Mouse (Mus musculus) neural tube, embryonic 12.5 days (tissue): ENCODE data around the gene Eva1c. TPM values are rescaled to one million over a fixed set of nuclear protein-coding genes. Genes with fewer than 3 reads are reported as not detected.

Source experiments
- ATAC-seq: fragments of 200-750 bp; cut with Nextera tagmentation; 2 replicates; pipeline ENCODE4 v1.8.0; 2017; ENCODE audit warnings: low read depth, mild to moderate bottlenecking, moderate TSS enrichment, moderate library complexity; ENCODE audit not compliant: low FRiP score
- H3K27ac ChIP-seq: fragments of 300-500 bp; sonication (generic); 2 replicates; pipeline ENCODE4 v1.5.1; 2016
- H3K27me3 ChIP-seq: fragments of 300-500 bp; sonication (generic); replicated peaks from 2 replicates; pipeline ENCODE4 v1.6.1; 2016; ENCODE audit warnings: mild to moderate bottlenecking
- H3K36me3 ChIP-seq: fragments of 300-500 bp; sonication (generic); 2 replicates; pipeline ENCODE4 v1.6.1; 2016; ENCODE audit warnings: mild to moderate bottlenecking
- H3K4me1 ChIP-seq: fragments of 300-500 bp; sonication (generic); 2 replicates; pipeline ENCODE4 v1.6.1; 2016
- H3K4me2 ChIP-seq: fragments of 300-500 bp; sonication (generic); replicated peaks from 2 replicates; pipeline ENCODE4 v1.6.1; 2016; ENCODE audit warnings: mild to moderate bottlenecking
- H3K4me3 ChIP-seq: fragments of 300-500 bp; sonication (generic); 2 replicates; pipeline ENCODE4 v1.5.1; 2016
- H3K9ac ChIP-seq: fragments of 300-500 bp; sonication (generic); 2 replicates; pipeline ENCODE4 v1.6.1; 2016; ENCODE audit warnings: mild to moderate bottlenecking
- H3K9me3 ChIP-seq: fragments of 300-500 bp; sonication (generic); 2 replicates; pipeline ENCODE4 v1.6.1; 2016; ENCODE audit warnings: mild to moderate bottlenecking
- WGBS: fragments of 180-500 bp; shearing (Covaris S2); methylation state at CpG from one replicate; pipeline ENCODE4 v1.1.7; 2016; 5-methylcytosine and 5-hydroxymethylcytosine counted together
- polyA plus RNA-seq: library from polyadenylated mRNA; unstranded; fragments of >200 nt; fragmentation: Nextera tagmentation; extraction: Ambion mirVana; gene quantifications from 2 replicates; pipeline ENCODE4 v1.2.1, GENCODE M21; 2016

Eva1c gene
- polyA plus RNA-seq, 1 experiment from 2014 or later, result 2.4 TPM

GRCm38 (mm10) chr16:90851621-90852334 is 25.3 kb downstream of the Eva1c start:
- Histone ChIP-seq H3K27me3 (peaks cover 2% of the 10 kb centered on the region; the same call in 1 of the 2 replicates), H3K36me3 (no peaks in the 10 kb centered on the region), H3K4me1 (no peaks in the 10 kb centered on the region), H3K9ac (no peak overlapping the region), H3K9me3 (no peaks in the 10 kb centered on the region), H3K4me3 (no peak overlapping the region), H3K4me2 (no peak overlapping the region), H3K27ac (no peak overlapping the region)
- ATAC-seq, result no peak
- WGBS, result 68% methylated on average over 11 of the region's 11 CpGs

- H3K4me3 ChIP-seq, result no peak overlapping the region
- H3K27me3 ChIP-seq, result no peaks in the 10 kb centered on the region
- H3K9me3 ChIP-seq, result no peaks in the 10 kb centered on the region
- no peaks in the 10 kb centered on the region for H3K36me3 ChIP-seq
- no peak overlapping the region for H3K9ac ChIP-seq
- WGBS, result 88% methylated on average over 6 of the region's 6 CpGs
- no peaks in the 10 kb centered on the region for H3K4me1 ChIP-seq
- H3K4me2 ChIP-seq, result no peak overlapping the region
- no peak for ATAC-seq
- H3K27ac ChIP-seq, result no peak overlapping the region
These were observed 30.2 kb downstream of the Eva1c start for GRCm38 (mm10) chr16:90856552-90857200.

- Histone ChIP-seq H3K9ac (no peak overlapping the region), H3K27ac (no peak overlapping the region), H3K4me1 (no peaks in the 10 kb centered on the region), H3K27me3 (no peaks in the 10 kb centered on the region), H3K9me3 (no peaks in the 10 kb centered on the region), H3K4me3 (no peak overlapping the region), H3K36me3 (no peaks in the 10 kb centered on the region), H3K4me2 (no peak overlapping the region)
- 89% methylated on average over 4 of the region's 4 CpGs for WGBS
- no peak for ATAC-seq
These were observed 31.7 kb downstream of the Eva1c start for GRCm38 (mm10) chr16:90858206-90858605.

- Histone ChIP-seq H3K4me1 (no peaks in the 10 kb centered on the region), H3K36me3 (no peaks in the 10 kb centered on the region), H3K4me2 (no peak overlapping the region), H3K27me3 (no peaks in the 10 kb centered on the region), H3K4me3 (no peak overlapping the region), H3K9ac (no peak overlapping the region), H3K9me3 (no peaks in the 10 kb centered on the region), H3K27ac (no peak overlapping the region)
- ATAC-seq, result no peak
- WGBS, result 79% methylated on average over 3 of the region's 3 CpGs
These were observed 36.5 kb downstream of the Eva1c start for GRCm38 (mm10) chr16:90863036-90863435.

- no peak overlapping the region for H3K9ac ChIP-seq
- no peaks in the 10 kb centered on the region for H3K36me3 ChIP-seq
- no peaks in the 10 kb centered on the region for H3K4me1 ChIP-seq
- no peak overlapping the region for H3K4me3 ChIP-seq
- no peak overlapping the region for H3K27ac ChIP-seq
- H3K4me2 ChIP-seq, result no peak overlapping the region
- no peaks in the 10 kb centered on the region for H3K9me3 ChIP-seq
- WGBS, result 86% methylated on average over 10 of the region's 10 CpGs
- H3K27me3 ChIP-seq, result no peaks in the 10 kb centered on the region
- no peak for ATAC-seq
These were observed 37.0 kb downstream of the Eva1c start for GRCm38 (mm10) chr16:90863468-90864046.

- ATAC-seq, result no peak
- H3K36me3 ChIP-seq, result no peaks in the 10 kb centered on the region
- no peak overlapping the region for H3K4me2 ChIP-seq
- H3K27ac ChIP-seq, result no peak overlapping the region
- no peaks in the 10 kb centered on the region for H3K27me3 ChIP-seq
- H3K4me1 ChIP-seq, result no peaks in the 10 kb centered on the region
- H3K9ac ChIP-seq, result no peak overlapping the region
- 80% methylated on average over 7 of the region's 7 CpGs for WGBS
- H3K9me3 ChIP-seq, result no peaks in the 10 kb centered on the region
- H3K4me3 ChIP-seq, result no peak overlapping the region
These were observed 38.2 kb downstream of the Eva1c start for GRCm38 (mm10) chr16:90864693-90865092.

GRCm38 (mm10) chr16:90865652-90866051 is 39.1 kb downstream of the Eva1c start:
- Histone ChIP-seq H3K4me3 (no peak overlapping the region), H3K27me3 (no peaks in the 10 kb centered on the region), H3K4me1 (no peaks in the 10 kb centered on the region), H3K27ac (no peak overlapping the region), H3K4me2 (no peak overlapping the region), H3K36me3 (no peaks in the 10 kb centered on the region), H3K9me3 (no peaks in the 10 kb centered on the region), H3K9ac (no peak overlapping the region)
- 63% methylated on average over 9 of the region's 9 CpGs for WGBS
- ATAC-seq, result no peak

- ATAC-seq, result 0 out of 2 replicates have a peak, but pooled peaks have one; percentile 25
- 28% methylated on average over 7 of the region's 7 CpGs for WGBS
- H3K27ac ChIP-seq, result no peak overlapping the region
- no peaks in the 10 kb centered on the region for H3K27me3 ChIP-seq
- no peak overlapping the region for H3K9ac ChIP-seq
- H3K9me3 ChIP-seq, result no peaks in the 10 kb centered on the region
- no peak overlapping the region for H3K4me2 ChIP-seq
- no peaks in the 10 kb centered on the region for H3K4me1 ChIP-seq
- H3K36me3 ChIP-seq, result no peaks in the 10 kb centered on the region
- H3K4me3 ChIP-seq, result no peak overlapping the region
These were observed 41.6 kb downstream of the Eva1c start for GRCm38 (mm10) chr16:90868129-90868528.

GRCm38 (mm10) chr16:90869361-90869760 is 42.8 kb downstream of the Eva1c start:
- Histone ChIP-seq H3K4me1 (no peaks in the 10 kb centered on the region), H3K4me3 (no peak overlapping the region), H3K27ac (no peak overlapping the region), H3K36me3 (no peaks in the 10 kb centered on the region), H3K27me3 (no peaks in the 10 kb centered on the region), H3K9ac (no peak overlapping the region), H3K4me2 (no peak overlapping the region), H3K9me3 (no peaks in the 10 kb centered on the region)
- no peak for ATAC-seq
- WGBS, result 66% methylated on average over 4 of the region's 4 CpGs

- Histone ChIP-seq H3K4me2 (no peak overlapping the region), H3K9ac (no peak overlapping the region), H3K27me3 (no peaks in the 10 kb centered on the region), H3K9me3 (no peaks in the 10 kb centered on the region), H3K27ac (no peak overlapping the region), H3K4me1 (no peaks in the 10 kb centered on the region), H3K36me3 (no peaks in the 10 kb centered on the region), H3K4me3 (no peak overlapping the region)
- ATAC-seq, result no peak
- 75% methylated on average over 8 of the region's 8 CpGs for WGBS
These were observed 46.4 kb downstream of the Eva1c start for GRCm38 (mm10) chr16:90872936-90873335.

GRCm38 (mm10) chr16:90874536-90874935 is 48.0 kb downstream of the Eva1c start:
- WGBS, result 74% methylated on average over 5 of the region's 5 CpGs
- H3K4me1 ChIP-seq, result no peaks in the 10 kb centered on the region
- no peak overlapping the region for H3K4me3 ChIP-seq
- no peaks in the 10 kb centered on the region for H3K36me3 ChIP-seq
- H3K27ac ChIP-seq, result no peak overlapping the region
- H3K9me3 ChIP-seq, result no peaks in the 10 kb centered on the region
- H3K4me2 ChIP-seq, result no peak overlapping the region
- no peak for ATAC-seq
- H3K27me3 ChIP-seq, result 0 out of 2 replicates have a peak, but pooled peaks cover 2% of the 10 kb centered on the region
- H3K9ac ChIP-seq, result no peak overlapping the region

GRCm38 (mm10) chr16:90878135-90878860 is 51.8 kb downstream of the Eva1c start:
- H3K27me3 ChIP-seq, result 0 out of 2 replicates have a peak, but pooled peaks cover 2% of the 10 kb centered on the region
- H3K36me3 ChIP-seq, result no peaks in the 10 kb centered on the region
- 88% methylated on average over 3 of the region's 3 CpGs for WGBS
- no peak overlapping the region for H3K4me3 ChIP-seq
- no peaks in the 10 kb centered on the region for H3K9me3 ChIP-seq
- no peak overlapping the region for H3K9ac ChIP-seq
- no peak overlapping the region for H3K27ac ChIP-seq
- ATAC-seq, result no peak
- H3K4me2 ChIP-seq, result no peak overlapping the region
- H3K4me1 ChIP-seq, result no peaks in the 10 kb centered on the region
